Mouse (Mus musculus): ENCODE measurements at regions not wholly inside any gene's neighbourhood (a gene's known extent, or its start where the extent isn't known, plus 50 kb on each side); places are given as distances from the start of the nearest gene placed in this dataset.

GRCm38 (mm10) chr8:92493403-92493802 lies 136.0 kb downstream of the Irx5 start:
- no peaks in the 10 kb centered on the region for H3K4me1 ChIP-seq (ENCODE audit: control insufficient read depth, insufficient read depth, insufficient read length, low read length)
- H3K4me3 ChIP-seq (ENCODE audit: low read depth, low read length), result no peak overlapping the region
- H3K36me3 ChIP-seq (ENCODE audit: control insufficient read depth, insufficient read depth, low read length), result no peaks in the 10 kb centered on the region
- TF ChIP-seq POLR2A (IDR thresholded peaks at IDR 0.05; ENCODE audit: low read depth, low read length), result no peak
- no peak for TF ChIP-seq CTCF (IDR thresholded peaks at IDR 0.05; ENCODE audit: extremely low read depth, insufficient read length, insufficient replicate concordance, low read depth, low read length)
- 43% methylated on average over 4 of the region's 4 CpGs for WGBS
- H3K27ac ChIP-seq (ENCODE audit: insufficient read depth, low read depth, low read length), result no peak overlapping the region
- no peaks in the 10 kb centered on the region for H3K27me3 ChIP-seq (ENCODE audit: control insufficient read depth, insufficient read depth, low read length)

DNA sequence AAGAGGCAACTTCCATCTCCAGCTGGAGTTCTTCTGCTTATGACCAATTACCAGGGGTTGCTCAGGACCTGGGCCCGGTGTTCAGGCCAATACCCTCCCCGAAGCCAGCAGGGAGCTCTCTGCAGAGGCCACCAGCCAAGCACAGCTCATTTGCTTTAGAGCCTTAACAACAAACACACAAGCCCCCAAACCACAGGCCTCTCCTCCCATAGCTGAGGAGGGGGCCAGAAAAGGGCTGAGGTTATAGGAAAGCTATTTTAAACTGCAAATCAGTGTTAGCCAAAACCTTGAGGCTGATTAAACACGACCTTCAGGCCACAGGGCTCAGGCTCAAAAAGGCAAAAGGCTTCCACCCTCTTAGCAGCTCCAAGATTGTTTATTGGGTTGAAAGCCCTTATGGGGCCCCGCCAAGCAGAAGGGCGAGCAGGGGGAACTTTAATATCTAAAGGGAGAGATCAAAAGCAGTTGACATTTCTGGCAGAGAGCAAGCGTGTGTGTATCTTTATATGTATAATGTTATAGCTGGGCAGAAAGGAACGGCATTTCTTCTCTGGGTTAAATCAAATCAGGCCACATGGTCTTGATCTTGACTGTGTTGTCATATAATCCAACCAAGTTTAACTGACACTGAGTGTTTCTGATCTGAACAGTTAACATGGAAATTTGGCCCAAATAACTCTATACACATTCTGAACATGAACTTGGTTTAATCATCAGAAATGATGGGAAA lies 148.3 kb downstream of the Irx5 start:
- no peaks in the 10 kb centered on the region for H3K4me1 ChIP-seq (ENCODE audit: control insufficient read depth, insufficient read depth, insufficient read length, low read length)
- 60% methylated on average over 7 of the region's 7 CpGs for WGBS
- no peak overlapping the region for H3K4me3 ChIP-seq (ENCODE audit: low read depth, low read length)
- no peak for TF ChIP-seq CTCF (IDR thresholded peaks at IDR 0.05; ENCODE audit: extremely low read depth, insufficient read length, insufficient replicate concordance, low read depth, low read length)
- no peak for TF ChIP-seq POLR2A (IDR thresholded peaks at IDR 0.05; ENCODE audit: low read depth, low read length)
- no peaks in the 10 kb centered on the region for H3K36me3 ChIP-seq (ENCODE audit: control insufficient read depth, insufficient read depth, low read length)
- H3K27ac ChIP-seq (ENCODE audit: insufficient read depth, low read depth, low read length), result no peak overlapping the region
- H3K27me3 ChIP-seq (ENCODE audit: control insufficient read depth, insufficient read depth, low read length), result no peaks in the 10 kb centered on the region

DNA sequence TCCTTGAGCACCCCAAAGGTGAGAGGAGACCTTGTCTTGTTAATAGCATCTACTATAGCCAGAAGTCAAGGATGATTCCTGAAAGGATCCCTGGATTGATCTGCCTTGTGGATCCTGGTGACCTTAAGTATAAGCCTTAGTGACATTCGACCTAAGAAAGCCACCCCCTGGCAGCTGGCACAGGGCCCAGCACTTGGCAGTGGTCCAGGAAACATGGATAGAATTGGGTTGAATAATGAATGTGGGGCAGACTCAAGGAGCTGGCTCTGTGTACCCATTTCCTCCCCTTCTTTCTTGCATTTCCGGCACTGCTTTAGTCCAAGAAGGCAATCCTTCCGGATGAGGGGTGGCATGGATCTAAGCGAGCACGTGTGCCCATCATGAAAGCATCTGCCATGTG lies 149.0 kb downstream of the Irx5 start:
- WGBS, result 65% methylated on average over 5 of the region's 5 CpGs
- no peak overlapping the region for H3K27ac ChIP-seq (ENCODE audit: insufficient read depth, low read depth, low read length)
- H3K27me3 ChIP-seq (ENCODE audit: control insufficient read depth, insufficient read depth, low read length), result no peaks in the 10 kb centered on the region
- TF ChIP-seq POLR2A (IDR thresholded peaks at IDR 0.05; ENCODE audit: low read depth, low read length) (no peak), CTCF (IDR thresholded peaks at IDR 0.05; ENCODE audit: extremely low read depth, insufficient read length, insufficient replicate concordance, low read depth, low read length) (no peak)
- no peak overlapping the region for H3K4me3 ChIP-seq (ENCODE audit: low read depth, low read length)
- H3K4me1 ChIP-seq (ENCODE audit: control insufficient read depth, insufficient read depth, insufficient read length, low read length), result no peaks in the 10 kb centered on the region
- H3K36me3 ChIP-seq (ENCODE audit: control insufficient read depth, insufficient read depth, low read length), result no peaks in the 10 kb centered on the region

DNA sequence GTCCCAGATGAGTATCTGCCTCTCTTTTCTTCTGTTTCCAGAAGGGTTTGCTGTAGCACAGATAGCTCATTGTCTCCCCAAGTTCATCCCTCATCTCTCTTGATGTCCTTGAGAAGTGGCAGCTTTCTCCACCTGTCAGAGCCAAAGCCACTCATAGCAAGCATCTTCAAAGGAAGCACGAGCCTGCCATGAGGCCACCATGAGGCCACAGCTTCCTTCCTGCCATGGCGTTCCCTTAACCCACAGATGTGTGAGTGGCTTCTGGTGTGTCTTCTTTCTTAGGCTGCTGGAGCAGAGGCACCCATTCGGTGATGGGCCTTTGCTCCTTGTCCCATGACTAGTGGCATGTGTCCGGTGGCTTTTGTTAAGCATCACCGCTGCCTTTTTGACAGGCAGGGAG lies 149.5 kb downstream of the Irx5 start:
- WGBS, result 73% methylated on average over 5 of the region's 5 CpGs
- no peaks in the 10 kb centered on the region for H3K27me3 ChIP-seq (ENCODE audit: control insufficient read depth, insufficient read depth, low read length)
- H3K27ac ChIP-seq (ENCODE audit: insufficient read depth, low read depth, low read length), result no peak overlapping the region
- no peak for TF ChIP-seq CTCF (IDR thresholded peaks at IDR 0.05; ENCODE audit: extremely low read depth, insufficient read length, insufficient replicate concordance, low read depth, low read length)
- no peak for TF ChIP-seq POLR2A (IDR thresholded peaks at IDR 0.05; ENCODE audit: low read depth, low read length)
- H3K4me1 ChIP-seq (ENCODE audit: control insufficient read depth, insufficient read depth, insufficient read length, low read length), result no peaks in the 10 kb centered on the region
- no peak overlapping the region for H3K4me3 ChIP-seq (ENCODE audit: low read depth, low read length)
- no peaks in the 10 kb centered on the region for H3K36me3 ChIP-seq (ENCODE audit: control insufficient read depth, insufficient read depth, low read length)

DNA sequence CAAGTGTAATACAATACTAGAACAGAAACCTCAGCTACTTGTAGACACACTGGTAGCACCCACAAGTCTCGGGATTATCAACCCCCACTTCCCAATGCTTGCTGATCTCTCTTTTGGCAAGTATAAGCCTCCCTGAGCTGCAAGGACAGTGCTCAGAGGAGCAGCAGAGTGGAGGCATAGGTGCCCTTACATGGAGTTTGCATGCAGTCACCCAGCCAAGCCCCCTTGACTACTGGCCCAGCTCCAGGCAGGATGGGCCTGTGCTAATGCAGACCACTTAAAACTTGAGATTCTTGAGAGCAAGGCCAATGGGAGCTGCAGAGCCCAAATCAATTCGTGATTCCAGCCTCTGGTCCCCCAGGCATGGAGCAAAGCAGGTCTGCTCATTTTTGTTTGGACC lies 158.0 kb downstream of the Irx5 start:
- TF ChIP-seq CTCF (IDR thresholded peaks at IDR 0.05; ENCODE audit: extremely low read depth, insufficient read length, insufficient replicate concordance, low read depth, low read length) (no peak), POLR2A (IDR thresholded peaks at IDR 0.05; ENCODE audit: low read depth, low read length) (no peak)
- 60% methylated on average over 2 of the region's 2 CpGs for WGBS
- no peak overlapping the region for H3K4me3 ChIP-seq (ENCODE audit: low read depth, low read length)

GRCm38 (mm10) chr8:92518031-92518430 lies 156.1 kb upstream of the Irx6 start:
- TF ChIP-seq POLR2A (IDR thresholded peaks at IDR 0.05; ENCODE audit: low read depth, low read length) (no peak), CTCF (IDR thresholded peaks at IDR 0.05; ENCODE audit: extremely low read depth, insufficient read length, insufficient replicate concordance, low read depth, low read length) (no peak)
- H3K4me1 ChIP-seq (ENCODE audit: control insufficient read depth, insufficient read depth, insufficient read length, low read length), result no peaks in the 10 kb centered on the region
- no peaks in the 10 kb centered on the region for H3K27me3 ChIP-seq (ENCODE audit: control insufficient read depth, insufficient read depth, low read length)
- H3K36me3 ChIP-seq (ENCODE audit: control insufficient read depth, insufficient read depth, low read length), result no peaks in the 10 kb centered on the region
- H3K27ac ChIP-seq (ENCODE audit: insufficient read depth, low read depth, low read length), result no peak overlapping the region
- 81% methylated on average over 8 of the region's 8 CpGs for WGBS
- no peak overlapping the region for H3K4me3 ChIP-seq (ENCODE audit: low read depth, low read length)

More for the DNA sequence above, 158.0 kb downstream of the Irx5 start:
- Histone ChIP-seq H3K4me1 (ENCODE audit: control insufficient read depth, insufficient read depth, insufficient read length, low read length) (no peaks in the 10 kb centered on the region), H3K27ac (ENCODE audit: insufficient read depth, low read depth, low read length) (no peak overlapping the region), H3K27me3 (ENCODE audit: control insufficient read depth, insufficient read depth, low read length) (no peaks in the 10 kb centered on the region), H3K36me3 (ENCODE audit: control insufficient read depth, insufficient read depth, low read length) (no peaks in the 10 kb centered on the region)

DNA sequence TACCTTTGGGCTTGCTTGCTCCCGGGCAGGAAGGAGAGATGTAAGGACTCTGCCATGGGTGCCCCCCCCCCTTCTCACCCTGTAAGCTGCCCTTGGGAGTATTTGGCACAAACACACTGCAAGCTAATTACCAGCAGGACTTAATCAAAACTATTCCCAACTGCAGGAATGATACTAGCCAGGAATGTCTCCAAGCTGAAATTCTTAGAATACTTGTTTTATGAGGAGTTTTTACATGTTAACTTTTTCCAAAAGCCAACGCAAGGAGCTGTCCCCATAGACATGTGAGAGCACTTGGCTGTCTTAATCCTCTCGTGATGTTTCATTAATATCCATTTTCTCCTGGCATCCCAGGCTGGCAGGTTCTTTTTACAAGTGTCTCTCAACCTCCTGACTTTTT lies 155.6 kb upstream of the Irx6 start:
- Histone ChIP-seq H3K4me1 (ENCODE audit: control insufficient read depth, insufficient read depth, insufficient read length, low read length) (no peaks in the 10 kb centered on the region), H3K36me3 (ENCODE audit: control insufficient read depth, insufficient read depth, low read length) (no peaks in the 10 kb centered on the region), H3K27ac (ENCODE audit: insufficient read depth, low read depth, low read length) (no peak overlapping the region), H3K4me3 (ENCODE audit: low read depth, low read length) (no peak overlapping the region), H3K27me3 (ENCODE audit: control insufficient read depth, insufficient read depth, low read length) (no peaks in the 10 kb centered on the region)
- WGBS, result 81% methylated on average over 3 of the region's 3 CpGs
- TF ChIP-seq POLR2A (IDR thresholded peaks at IDR 0.05; ENCODE audit: low read depth, low read length) (no peak), CTCF (IDR thresholded peaks at IDR 0.05; ENCODE audit: extremely low read depth, insufficient read length, insufficient replicate concordance, low read depth, low read length) (no peak)
